Mouse (Mus musculus) left cerebral cortex, adult 2 months (tissue): ENCODE measurements at regions not wholly inside any gene's neighbourhood (a gene's known extent, or its start where the extent isn't known, plus 50 kb on each side); places are given as distances from the start of the nearest gene placed in this dataset.

Source experiments
- DNase-seq, 2 experiments: peaks; one replicate each; pipeline ENCODE4 v3.0.0; 2021 to 2022; ENCODE audit warnings: low spot score in 2 of 2, mixed read lengths in 1 of 2; ENCODE audit errors: extremely low spot score in 1 of 2
- H3K27ac ChIP-seq: fragments of 200-600 bp; 2 replicates; pipeline ENCODE4 v1.8.1; 2022
- H3K4me3 ChIP-seq: fragments of 200-600 bp; 2 replicates; pipeline ENCODE4 v1.8.1; 2022
- CTCF ChIP-seq: fragments of 200-600 bp; IDR thresholded peaks from 2 replicates; pipeline ENCODE4 v1.8.1; 2022; ENCODE audit warnings: antibody characterized with exemption, mild to moderate bottlenecking, moderate library complexity
- intact Hi-C: fragments of 180-260 bp; cut with DNase I; formaldehyde crosslinking; loops from one replicate; pipeline ENCODE4 v1.15.1; 2025

DNA sequence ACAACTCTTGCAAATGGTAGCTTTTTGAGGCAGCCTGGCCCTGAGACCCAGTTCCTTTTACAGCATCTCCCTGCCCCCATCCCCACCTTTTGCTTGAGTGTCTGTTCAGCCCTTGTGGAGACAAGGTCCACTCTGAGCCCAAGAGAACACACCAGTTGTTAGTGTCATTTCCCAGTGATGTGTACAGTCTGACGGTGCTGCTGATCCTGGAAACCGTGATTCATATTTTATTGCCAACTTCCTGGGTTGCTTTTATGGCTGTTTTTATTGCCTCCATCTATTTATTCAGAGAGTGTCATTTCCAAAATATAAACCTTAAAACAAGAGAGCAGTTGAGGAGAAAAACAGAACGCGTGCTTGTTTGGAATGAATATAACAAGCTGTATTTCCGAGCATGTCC, 309.6 kb upstream of the Isl1 start:
- no peak for DNase-seq
- Histone ChIP-seq H3K4me3 (no peak overlapping the region), H3K27ac (no peak overlapping the region)
- intact Hi-C loops, result no loop called here
- TF ChIP-seq CTCF, result no peak

GRCm38 (mm10) chr13:116596346-116596745, 286.9 kb upstream of the Isl1 start:
- no peak for TF ChIP-seq CTCF
- no peak for DNase-seq
- Histone ChIP-seq H3K27ac (no peak overlapping the region), H3K4me3 (no peak overlapping the region)
- intact Hi-C loops, result no loop called here

- no peak for TF ChIP-seq CTCF
Observed at GRCm38 (mm10) chr13:116595512-116595911, 286.0 kb upstream of the Isl1 start.

GRCm38 (mm10) chr13:116575958-116576335, 266.5 kb upstream of the Isl1 start:
- Histone ChIP-seq H3K4me3 (no peak overlapping the region), H3K27ac (no peak overlapping the region)
- no peak for DNase-seq
- intact Hi-C loops, result no loop called here
- TF ChIP-seq CTCF, result no peak

More at GRCm38 (mm10) chr13:116595512-116595911, 286.0 kb upstream of the Isl1 start:
- Histone ChIP-seq H3K27ac (no peak overlapping the region), H3K4me3 (no peak overlapping the region)
- intact Hi-C loops, result no loop called here
- DNase-seq, result no peak

- DNase-seq, result no peak
- no peak for TF ChIP-seq CTCF
- intact Hi-C loops, result no loop called here
- Histone ChIP-seq H3K27ac (no peak overlapping the region), H3K4me3 (no peak overlapping the region)
Observed at GRCm38 (mm10) chr13:116575274-116575957, 265.9 kb upstream of the Isl1 start.

- no peak for TF ChIP-seq CTCF
- H3K4me3 ChIP-seq, result no peak overlapping the region
- no peak overlapping the region for H3K27ac ChIP-seq
- no peak for DNase-seq
- intact Hi-C loops, result no loop called here
Observed at GRCm38 (mm10) chr13:116555053-116555452, 245.6 kb upstream of the Isl1 start.

DNA sequence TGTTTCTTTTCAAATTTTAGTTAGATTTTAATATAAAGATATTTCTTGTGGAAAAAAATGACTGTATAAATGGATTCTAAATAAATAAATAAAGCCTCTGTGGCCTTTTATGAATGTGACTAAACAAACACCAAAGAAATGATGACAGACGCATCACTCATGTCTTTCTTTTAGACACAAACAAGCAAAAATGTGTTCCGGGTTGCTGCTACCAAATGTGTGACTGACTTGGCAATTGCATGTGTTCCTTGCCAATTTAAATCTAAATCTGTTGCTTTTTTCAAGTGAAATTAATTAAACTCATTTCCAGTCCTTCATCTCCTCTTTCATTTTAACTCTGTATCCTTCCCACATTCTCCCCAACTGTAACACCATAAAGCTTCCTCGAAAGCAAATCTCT, 225.7 kb upstream of the Isl1 start:
- intact Hi-C loops, result no loop called here
- no peak for DNase-seq
- no peak for TF ChIP-seq CTCF
- no peak overlapping the region for H3K4me3 ChIP-seq
- no peak overlapping the region for H3K27ac ChIP-seq

DNA sequence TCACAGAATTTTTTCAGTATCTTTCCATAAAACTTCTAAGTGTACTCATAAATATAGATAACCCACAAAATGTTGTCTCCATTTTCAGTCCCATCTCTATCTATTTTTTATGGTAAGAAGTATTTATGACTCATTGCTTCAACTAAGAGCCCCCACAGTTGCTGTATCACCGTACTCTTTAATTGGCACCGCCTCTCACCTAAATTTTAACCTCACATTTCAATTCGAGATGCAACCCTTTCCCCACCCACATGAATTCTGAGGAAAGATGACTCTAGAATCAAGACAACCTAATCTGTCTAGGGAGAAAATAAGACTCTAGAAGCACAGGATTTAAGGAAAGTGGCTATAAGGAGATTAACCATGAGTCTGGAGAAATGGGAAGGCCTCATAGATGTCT, 223.7 kb upstream of the Isl1 start:
- H3K27ac ChIP-seq, result no peak overlapping the region
- TF ChIP-seq CTCF, result no peak
- no peak for DNase-seq
- intact Hi-C loops, result no loop called here
- no peak overlapping the region for H3K4me3 ChIP-seq

DNA sequence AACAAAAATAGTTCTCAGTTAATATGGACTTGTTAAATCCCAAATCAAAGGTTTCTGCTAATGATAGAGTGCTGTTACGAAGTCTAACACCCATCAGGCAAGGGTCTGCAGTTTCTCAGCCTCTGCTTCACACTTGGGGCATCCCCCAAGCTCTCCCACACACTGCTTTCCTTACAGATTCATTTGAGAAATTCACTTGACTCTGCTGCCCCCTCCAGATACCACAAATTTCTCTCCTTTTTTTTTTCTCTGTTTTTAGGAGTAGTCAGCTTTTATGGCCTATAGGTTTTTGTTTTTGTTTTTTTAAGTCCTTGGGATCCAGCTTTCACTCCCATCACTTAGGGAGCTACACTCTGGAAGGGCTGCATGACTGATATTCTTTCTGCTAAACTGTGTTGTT, 218.8 kb upstream of the Isl1 start:
- DNase-seq, result no peak
- no peak overlapping the region for H3K27ac ChIP-seq
- TF ChIP-seq CTCF, result no peak
- intact Hi-C loops, result no loop called here
- no peak overlapping the region for H3K4me3 ChIP-seq

GRCm38 (mm10) chr13:116527037-116527436, 217.5 kb upstream of the Isl1 start:
- DNase-seq, result no peak
- intact Hi-C loops, result no loop called here
- TF ChIP-seq CTCF, result no peak
- Histone ChIP-seq H3K27ac (no peak overlapping the region), H3K4me3 (no peak overlapping the region)

- intact Hi-C loops, result no loop called here
- DNase-seq, result no peak
- TF ChIP-seq CTCF, result no peak
- Histone ChIP-seq H3K27ac (no peak overlapping the region), H3K4me3 (no peak overlapping the region)
Observed at GRCm38 (mm10) chr13:116523713-116524303, 214.3 kb upstream of the Isl1 start.

DNA sequence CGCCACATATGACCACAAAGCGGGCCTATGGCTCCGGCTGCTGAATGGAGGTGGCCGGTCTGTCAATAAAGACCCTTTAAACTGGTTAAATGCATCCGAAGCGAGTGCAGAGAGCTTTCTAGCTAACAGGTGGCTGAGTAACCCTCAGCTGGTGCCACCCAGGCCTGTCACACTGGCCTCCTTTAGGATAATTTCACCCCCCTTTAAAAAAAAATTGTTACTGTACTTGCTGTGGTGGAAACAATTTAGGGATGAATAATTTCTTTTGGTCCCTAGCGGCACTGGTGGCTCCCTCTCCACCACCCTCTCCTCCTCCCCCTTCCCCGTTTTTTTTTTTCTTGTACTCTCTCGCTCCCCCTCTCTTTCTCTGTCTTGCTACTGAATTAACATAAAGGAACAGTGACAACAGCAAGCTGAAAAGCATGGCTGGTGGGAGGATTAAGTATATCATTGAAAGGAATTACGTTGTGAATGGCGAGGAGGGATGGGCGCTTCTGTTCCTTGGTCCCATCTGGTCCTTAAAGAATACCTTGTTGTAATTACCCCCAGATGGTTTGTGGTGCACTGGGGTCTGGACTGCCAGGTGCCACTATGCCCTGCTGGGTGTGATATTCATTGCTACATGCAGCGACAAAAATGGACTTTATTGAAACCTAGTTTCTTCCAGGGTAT, 205.3 kb upstream of the Isl1 start:
- intact Hi-C loops, result no loop called here
- H3K27ac ChIP-seq, result no peak overlapping the region
- peak overlapping the region; percentile 22; the same call in 1 of the 2 replicates for H3K4me3 ChIP-seq
- TF ChIP-seq CTCF, result no peak
- no peak for DNase-seq

GRCm38 (mm10) chr13:116514256-116514639, 204.8 kb upstream of the Isl1 start:
- Histone ChIP-seq H3K27ac (no peak overlapping the region), H3K4me3 (peak overlapping the region; percentile 22; the same call in 1 of the 2 replicates)
- no peak for TF ChIP-seq CTCF
- intact Hi-C loops, result no loop called here
- DNase-seq, result no peak
